Mouse (Mus musculus): ENCODE measurements around the gene Phox2a. TPM values are rescaled to one million over a fixed set of nuclear protein-coding genes. Genes with fewer than 3 reads are reported as not detected.
A peak's percentile ranks its signal among the peaks of the same experiment; 100 is the strongest.

The Phox2a gene
- total RNA-seq (2022) = under 1 TPM in 3 of 4 experiments, not detected in 1; 0.30 to 0.39 (median 0.30) TPM

GRCm38 (mm10) chr7:101817861-101818401 lies at the start of gene Phox2a:
Phox2a (plus strand) TSS chr7:101818313.
- no peak for DNase-seq (ENCODE audit: low spot score in 2 of 2)

- DNase-seq (ENCODE audit: low spot score in 2 of 2) = peak; percentile 33 to 49
These were observed 48.1 kb upstream of the Phox2a start for GRCm38 (mm10) chr7:101770051-101770450.

- no peak for DNase-seq (ENCODE audit: low spot score in 2 of 2)
These were observed 46.5 kb upstream of the Phox2a start for GRCm38 (mm10) chr7:101771604-101772003.

- peak in 1 of 2 experiments; percentile 35 for DNase-seq (ENCODE audit: low spot score in 2 of 2)
These were observed 45.4 kb upstream of the Phox2a start for GRCm38 (mm10) chr7:101772687-101773086.

- DNase-seq (ENCODE audit: low spot score in 2 of 2) = no peak
These were observed 41.1 kb upstream of the Phox2a start for GRCm38 (mm10) chr7:101777053-101777452.

GRCm38 (mm10) chr7:101820295-101821030 lies 2.4 kb downstream of the Phox2a start:
- DNase-seq (ENCODE audit: low spot score in 2 of 2) = no peak

- no peak for DNase-seq (ENCODE audit: low spot score in 2 of 2)
These were observed 3.7 kb downstream of the Phox2a start for GRCm38 (mm10) chr7:101821571-101822501.

GRCm38 (mm10) chr7:101822836-101823757 lies 5.0 kb downstream of the Phox2a start:
- DNase-seq (ENCODE audit: low spot score in 2 of 2) = no peak

GRCm38 (mm10) chr7:101823758-101824630 lies 5.9 kb downstream of the Phox2a start:
- no peak for DNase-seq (ENCODE audit: low spot score in 2 of 2)

GRCm38 (mm10) chr7:101830373-101830772 lies 12.3 kb downstream of the Phox2a start:
- no peak for DNase-seq (ENCODE audit: low spot score in 2 of 2)

GRCm38 (mm10) chr7:101831437-101831836 lies 13.3 kb downstream of the Phox2a start:
- DNase-seq (ENCODE audit: low spot score in 2 of 2) = no peak

- DNase-seq (ENCODE audit: low spot score in 2 of 2) = no peak
These were observed 14.3 kb downstream of the Phox2a start for GRCm38 (mm10) chr7:101832372-101832771.

GRCm38 (mm10) chr7:101833352-101833751 lies 15.2 kb downstream of the Phox2a start:
- DNase-seq (ENCODE audit: low spot score in 2 of 2) = no peak

GRCm38 (mm10) chr7:101833916-101834584 lies 15.9 kb downstream of the Phox2a start:
- no peak for DNase-seq (ENCODE audit: low spot score in 2 of 2)

GRCm38 (mm10) chr7:101834903-101835302 lies 16.8 kb downstream of the Phox2a start:
- no peak for DNase-seq (ENCODE audit: low spot score in 2 of 2)

GRCm38 (mm10) chr7:101835457-101836109 lies 17.5 kb downstream of the Phox2a start:
- no peak for DNase-seq (ENCODE audit: low spot score in 2 of 2)

GRCm38 (mm10) chr7:101836271-101837153 lies 18.4 kb downstream of the Phox2a start:
- DNase-seq (ENCODE audit: low spot score in 2 of 2) = peak in 1 of 2 experiments; percentile 35

GRCm38 (mm10) chr7:101837154-101837605 lies 19.1 kb downstream of the Phox2a start:
- no peak for DNase-seq (ENCODE audit: low spot score in 2 of 2)

Data from left cerebral cortex, adult 8-10 months (tissue).